Mouse (Mus musculus) heart, embryonic 16.5 days (tissue): ENCODE measurements around the gene Serpinb6b. TPM values are rescaled to one million over a fixed set of nuclear protein-coding genes. Genes with fewer than 3 reads are reported as not detected.

Source experiments
- ATAC-seq: fragments of 200-750 bp; cut with Nextera tagmentation; replicated peaks from 2 replicates; pipeline ENCODE4 v1.8.0; 2017; ENCODE audit warnings: moderate number of reproducible peaks; ENCODE audit not compliant: insufficient read depth, low FRiP score; ENCODE audit errors: extremely low read depth
- H3K27ac ChIP-seq: fragments of 300-500 bp; sonication (generic); 2 replicates; pipeline ENCODE4 v1.5.1; 2014; ENCODE audit warnings: mild to moderate bottlenecking, low read length, control low read depth, moderate library complexity
- H3K27me3 ChIP-seq: fragments of 300-500 bp; sonication (generic); 2 replicates; pipeline ENCODE4 v1.6.1; 2014; ENCODE audit warnings: low read length, mixed read lengths; ENCODE audit not compliant: control insufficient read depth, insufficient read depth
- H3K36me3 ChIP-seq: fragments of 300-500 bp; sonication (generic); 2 replicates; pipeline ENCODE4 v1.6.1; 2014; ENCODE audit not compliant: control insufficient read depth, insufficient read depth
- H3K4me1 ChIP-seq: fragments of 300-500 bp; sonication (generic); 2 replicates; pipeline ENCODE4 v1.6.1; 2014; ENCODE audit warnings: low read length, mixed read lengths; ENCODE audit not compliant: control insufficient read depth, insufficient read depth
- H3K4me2 ChIP-seq: fragments of 300-500 bp; sonication (generic); 2 replicates; pipeline ENCODE4 v1.6.1; 2014; ENCODE audit warnings: low read depth, mild to moderate bottlenecking, control low read depth, low read length
- H3K4me3 ChIP-seq: fragments of 300-500 bp; sonication (generic); 2 replicates; pipeline ENCODE4 v1.5.1; 2014; ENCODE audit warnings: mild to moderate bottlenecking, control low read depth, low read length
- H3K9ac ChIP-seq: fragments of 300-500 bp; sonication (generic); 2 replicates; pipeline ENCODE4 v1.6.1; 2014; ENCODE audit warnings: low read length, control low read depth
- H3K9me3 ChIP-seq: fragments of 300-500 bp; sonication (generic); replicated peaks from 2 replicates; pipeline ENCODE4 v1.6.1; 2016; ENCODE audit warnings: low read length; ENCODE audit not compliant: control insufficient read depth
- WGBS: fragments of 180-500 bp; shearing (Covaris S2); extraction: QIAGEN DNeasy Blood & Tissue Kit; methylation state at CpG from one replicate; pipeline ENCODE4 v1.1.7; 2014; 5-methylcytosine and 5-hydroxymethylcytosine counted together
- polyA plus RNA-seq: library from polyadenylated mRNA; unstranded; fragments of >200 nt; fragmentation: Nextera tagmentation; extraction: Ambion mirVana; gene quantifications from 2 replicates; pipeline ENCODE4 v1.2.1, GENCODE M21; 2015

Gene Serpinb6b
- polyA plus RNA-seq, 1 experiment from 2014 or later = 26.8 TPM

DNA sequence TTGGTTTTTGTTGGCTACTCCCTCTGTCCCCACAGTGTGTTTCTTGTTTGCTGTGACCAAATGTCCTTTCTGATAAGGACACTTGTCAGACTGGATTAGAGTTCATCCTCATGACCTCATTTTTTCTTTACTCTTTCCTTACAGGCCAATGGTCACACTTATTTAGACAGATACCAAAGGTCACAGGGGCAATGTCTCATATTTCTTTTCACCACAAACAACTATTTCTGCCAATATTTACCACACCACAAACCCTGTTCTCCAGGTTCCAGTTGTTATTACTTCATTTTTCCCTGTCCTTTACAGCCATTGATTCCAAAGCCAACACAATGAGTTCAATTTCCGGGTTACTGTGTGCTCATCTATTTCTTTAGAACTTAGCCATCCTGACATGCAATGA lies 4.6 kb downstream of the Serpinb6b start:
- H3K27me3 ChIP-seq = no peaks in the 10 kb centered on the region
- H3K4me1 ChIP-seq = peaks cover 12% of the 10 kb centered on the region
- H3K9me3 ChIP-seq = no peaks in the 10 kb centered on the region
- H3K9ac ChIP-seq = no peak overlapping the region
- H3K36me3 ChIP-seq = peaks cover 8% of the 10 kb centered on the region; the same call in 1 of the 2 replicates
- WGBS = 83% methylated on average over 1 of the region's 1 CpGs
- no peak overlapping the region for H3K4me3 ChIP-seq
- H3K27ac ChIP-seq = no peak overlapping the region
- no peak overlapping the region for H3K4me2 ChIP-seq
- ATAC-seq = no peak

DNA sequence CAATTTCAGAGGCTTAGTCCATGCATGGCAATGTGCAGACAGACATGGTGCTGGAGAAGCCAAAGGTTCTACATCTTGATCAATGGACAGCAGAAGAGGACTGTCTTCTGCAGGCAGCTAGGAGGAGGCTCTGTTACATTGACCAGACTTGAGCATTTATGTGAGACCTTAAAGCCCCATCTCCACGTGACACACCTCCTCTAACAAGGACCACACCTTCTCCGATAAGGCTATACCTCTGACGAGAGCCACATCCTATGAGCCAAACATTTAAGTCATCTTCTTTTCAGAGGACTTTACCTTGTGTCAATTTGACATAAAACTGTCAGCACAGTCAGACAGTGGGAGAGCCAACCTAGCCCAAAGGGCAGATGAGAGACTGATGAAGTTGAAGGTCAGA lies 5.8 kb downstream of the Serpinb6b start:
- no peak overlapping the region for H3K27ac ChIP-seq
- no peak for ATAC-seq
- no peaks in the 10 kb centered on the region for H3K27me3 ChIP-seq
- no peaks in the 10 kb centered on the region for H3K9me3 ChIP-seq
- H3K4me2 ChIP-seq = no peak overlapping the region
- H3K4me3 ChIP-seq = no peak overlapping the region
- 86% methylated on average over 3 of the region's 3 CpGs for WGBS
- H3K36me3 ChIP-seq = peaks cover 8% of the 10 kb centered on the region; the same call in 1 of the 2 replicates
- no peak overlapping the region for H3K9ac ChIP-seq
- H3K4me1 ChIP-seq = peaks cover 5% of the 10 kb centered on the region; the same call in 1 of the 2 replicates

DNA sequence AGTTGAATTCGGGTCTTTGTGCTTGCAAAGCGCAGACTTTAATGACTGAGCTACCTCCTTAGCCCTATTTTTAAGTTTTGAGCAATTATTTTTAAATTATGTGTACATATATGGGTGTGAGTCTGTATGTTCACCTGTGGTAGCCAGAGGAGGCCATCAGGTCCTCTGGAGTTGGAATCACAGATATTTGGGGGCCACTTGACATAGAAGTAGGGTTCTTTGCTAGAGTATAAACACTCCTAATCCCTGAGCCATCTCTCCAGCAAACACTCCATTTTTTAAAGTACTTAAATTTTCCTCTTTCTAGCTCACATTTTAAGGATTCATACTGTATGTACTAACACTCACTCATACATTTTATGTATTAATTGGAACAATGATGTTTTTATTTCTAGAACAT lies 9.3 kb downstream of the Serpinb6b start:
- Histone ChIP-seq H3K9ac (no peak overlapping the region), H3K27ac (no peak overlapping the region), H3K4me1 (no peaks in the 10 kb centered on the region), H3K9me3 (no peaks in the 10 kb centered on the region), H3K4me3 (no peak overlapping the region), H3K36me3 (peaks cover 13% of the 10 kb centered on the region; the same call in 1 of the 2 replicates), H3K4me2 (no peak overlapping the region), H3K27me3 (no peaks in the 10 kb centered on the region)
- 83% methylated on average over 2 of the region's 2 CpGs for WGBS
- ATAC-seq = no peak

DNA sequence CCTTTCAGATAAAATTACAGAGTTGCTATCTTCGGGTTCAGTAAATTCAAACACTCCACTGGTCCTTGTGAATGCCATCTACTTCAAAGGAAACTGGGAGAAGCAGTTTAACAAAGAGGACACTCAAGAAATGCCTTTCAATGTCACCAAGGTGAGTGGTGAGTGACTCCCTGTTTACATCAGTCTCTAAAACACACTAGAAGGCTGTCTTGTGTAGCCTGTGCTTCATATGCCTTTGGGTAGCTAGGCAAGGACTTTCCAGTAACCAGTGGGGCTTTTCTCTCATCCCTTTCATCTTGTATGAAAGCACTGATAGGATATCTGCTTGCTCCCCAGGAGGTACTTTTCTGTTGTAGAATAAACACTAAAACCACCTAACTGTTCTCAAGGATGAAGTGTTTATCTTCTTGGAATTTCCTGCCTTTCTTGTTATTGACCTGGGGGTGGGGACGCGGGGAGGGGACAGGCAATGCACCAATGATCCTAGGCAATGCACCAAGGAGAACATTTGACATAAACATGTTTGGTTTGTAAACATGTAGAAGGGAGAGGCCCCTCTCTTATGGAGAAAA lies 10.0 kb downstream of the Serpinb6b start:
- H3K36me3 ChIP-seq = peaks cover 13% of the 10 kb centered on the region; the same call in 1 of the 2 replicates
- H3K27me3 ChIP-seq = no peaks in the 10 kb centered on the region
- no peak for ATAC-seq
- H3K9me3 ChIP-seq = no peaks in the 10 kb centered on the region
- no peak overlapping the region for H3K4me2 ChIP-seq
- H3K4me3 ChIP-seq = no peak overlapping the region
- H3K9ac ChIP-seq = no peak overlapping the region
- no peaks in the 10 kb centered on the region for H3K4me1 ChIP-seq
- no peak overlapping the region for H3K27ac ChIP-seq
- 40% methylated on average over 3 of the region's 3 CpGs for WGBS

DNA sequence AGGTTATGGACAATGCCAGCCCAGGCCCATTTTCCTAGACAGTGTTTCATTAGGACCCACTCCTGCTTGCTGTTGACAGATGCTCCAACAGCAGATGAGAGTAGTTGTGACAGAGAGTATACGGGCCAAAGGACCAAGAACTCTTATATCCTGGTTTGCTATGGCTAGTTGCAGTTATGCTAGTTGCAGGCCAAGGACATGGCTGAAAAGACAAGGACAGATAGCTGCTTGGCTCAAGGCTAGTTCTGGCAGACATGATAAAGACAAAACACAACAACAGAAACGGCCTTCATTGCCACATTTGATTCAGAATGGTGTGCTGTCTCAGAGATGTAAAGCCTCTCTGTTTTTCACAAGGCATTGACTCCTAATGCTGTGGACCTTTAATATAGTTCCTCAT lies 10.7 kb downstream of the Serpinb6b start:
- peaks cover 9% of the 10 kb centered on the region; the same call in 1 of the 2 replicates for H3K36me3 ChIP-seq
- WGBS = 34% methylated on average over 2 of the region's 2 CpGs
- no peak overlapping the region for H3K27ac ChIP-seq
- H3K4me3 ChIP-seq = no peak overlapping the region
- H3K9ac ChIP-seq = no peak overlapping the region
- no peak overlapping the region for H3K4me2 ChIP-seq
- no peak for ATAC-seq
- H3K27me3 ChIP-seq = no peaks in the 10 kb centered on the region
- no peaks in the 10 kb centered on the region for H3K9me3 ChIP-seq
- no peaks in the 10 kb centered on the region for H3K4me1 ChIP-seq

DNA sequence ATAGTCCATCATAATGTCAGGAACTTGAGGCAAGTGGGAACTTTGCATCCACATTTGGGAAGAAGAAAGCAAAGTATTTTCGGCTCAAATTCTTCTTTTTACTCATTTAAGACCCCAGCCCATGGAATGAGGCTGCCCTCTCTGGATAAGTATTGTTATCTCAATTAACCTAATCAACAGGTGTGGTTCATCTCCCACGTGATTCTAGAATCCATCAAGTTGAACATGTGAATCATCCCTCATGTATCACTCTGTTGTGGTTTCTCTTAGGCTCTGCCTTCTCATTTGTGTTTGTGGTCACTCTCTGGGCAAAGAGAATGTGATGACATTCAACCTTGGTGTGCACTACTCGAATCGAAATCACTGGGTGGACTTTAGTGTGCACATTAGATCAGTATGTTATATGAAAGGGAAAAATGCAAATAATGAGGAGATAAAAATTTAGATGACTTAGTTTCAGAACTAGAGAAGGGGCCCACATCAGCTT lies 17.6 kb downstream of the Serpinb6b start:
- H3K4me1 ChIP-seq = no peaks in the 10 kb centered on the region
- ATAC-seq = no peak
- peaks cover 5% of the 10 kb centered on the region; the same call in 1 of the 2 replicates for H3K36me3 ChIP-seq
- no peaks in the 10 kb centered on the region for H3K27me3 ChIP-seq
- no peak overlapping the region for H3K4me3 ChIP-seq
- H3K27ac ChIP-seq = no peak overlapping the region
- 76% methylated on average over 4 of the region's 4 CpGs for WGBS
- H3K9ac ChIP-seq = no peak overlapping the region
- H3K4me2 ChIP-seq = no peak overlapping the region
- no peaks in the 10 kb centered on the region for H3K9me3 ChIP-seq

DNA sequence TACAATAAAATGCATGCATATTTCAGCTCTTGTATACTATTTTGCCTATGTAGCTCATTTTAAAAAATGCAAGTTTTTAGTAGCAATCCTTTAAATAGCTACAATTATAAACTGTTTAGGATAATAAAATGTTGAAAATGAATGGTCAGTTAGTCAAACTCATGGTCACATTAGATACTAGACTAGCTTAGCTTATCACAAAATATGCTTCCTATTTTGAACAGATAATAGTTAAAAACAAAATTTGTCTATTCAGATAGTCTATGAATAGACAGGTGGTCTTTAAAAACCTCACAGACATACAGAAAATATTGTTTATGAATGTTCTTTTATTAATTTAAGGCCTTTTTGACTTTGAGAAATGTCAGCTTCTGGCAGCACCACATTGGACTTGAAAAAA lies 21.2 kb downstream of the Serpinb6b start:
- Histone ChIP-seq H3K27ac (no peak overlapping the region), H3K9me3 (no peaks in the 10 kb centered on the region), H3K27me3 (no peaks in the 10 kb centered on the region), H3K9ac (no peak overlapping the region), H3K4me3 (no peak overlapping the region), H3K36me3 (no peaks in the 10 kb centered on the region), H3K4me2 (no peak overlapping the region), H3K4me1 (no peaks in the 10 kb centered on the region)
- ATAC-seq = no peak

DNA sequence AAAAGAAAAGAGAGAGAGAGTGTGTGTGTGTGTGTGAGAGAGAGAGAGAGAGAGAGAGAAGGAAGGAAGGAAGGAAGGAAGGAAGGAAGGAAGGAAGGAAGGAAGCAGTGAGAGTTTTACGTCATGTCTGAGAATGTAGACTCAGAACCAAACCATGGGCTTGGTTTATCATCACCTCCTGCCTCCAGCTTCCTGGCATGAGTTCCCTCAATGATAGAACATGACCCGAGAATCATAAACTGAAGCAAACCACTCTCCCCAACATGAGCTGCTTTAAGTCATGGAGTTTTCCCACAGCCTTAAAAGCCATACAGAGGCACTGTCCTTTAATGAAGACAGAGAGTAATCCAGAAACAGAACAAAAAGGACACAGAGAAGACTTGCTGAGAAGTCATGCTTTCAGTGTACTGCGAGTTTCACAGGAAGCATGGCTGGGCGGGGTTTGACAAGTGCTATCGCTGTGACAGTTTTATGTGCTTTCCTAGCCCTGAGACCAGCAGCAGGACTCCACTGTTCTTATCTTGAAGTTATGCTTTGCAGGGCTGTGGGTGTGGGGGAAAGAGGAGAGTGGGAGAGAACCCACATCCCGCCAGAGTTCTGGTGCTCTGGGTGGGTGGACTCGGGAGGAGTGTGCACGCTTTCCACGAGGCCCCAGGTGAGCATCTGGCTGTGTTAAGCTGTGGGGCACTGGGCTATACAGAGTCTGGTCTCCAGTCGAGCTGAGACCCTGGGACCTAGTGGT lies 28.3 kb downstream of the Serpinb6b start:
- H3K4me1 ChIP-seq = no peaks in the 10 kb centered on the region
- H3K9me3 ChIP-seq = no peaks in the 10 kb centered on the region
- no peak overlapping the region for H3K9ac ChIP-seq
- no peak overlapping the region for H3K27ac ChIP-seq
- WGBS = 42% methylated on average over 10 of the region's 10 CpGs
- no peak overlapping the region for H3K4me2 ChIP-seq
- ATAC-seq = peak; percentile 52; the same call in 1 of the 2 replicates
- no peaks in the 10 kb centered on the region for H3K27me3 ChIP-seq
- no peak overlapping the region for H3K4me3 ChIP-seq
- H3K36me3 ChIP-seq = no peaks in the 10 kb centered on the region

DNA sequence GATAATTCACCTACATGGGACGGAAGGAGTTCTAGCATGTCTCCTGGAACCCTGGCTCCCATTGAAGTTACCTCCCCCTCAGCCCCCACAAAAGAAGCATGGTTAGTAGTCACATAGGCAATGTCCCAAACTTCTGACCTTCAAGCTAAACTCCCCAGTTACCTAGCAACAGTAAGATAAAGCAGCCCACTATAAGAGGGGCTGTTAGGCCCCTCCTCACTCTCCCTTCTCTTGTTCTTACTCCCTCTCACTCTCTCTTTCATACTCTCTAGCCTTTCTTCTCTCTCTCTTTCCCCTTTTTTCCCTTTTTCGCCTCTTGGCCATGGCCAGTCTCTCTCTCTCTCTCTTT lies 28.9 kb downstream of the Serpinb6b start:
- Histone ChIP-seq H3K36me3 (no peaks in the 10 kb centered on the region), H3K9me3 (no peaks in the 10 kb centered on the region), H3K27me3 (no peaks in the 10 kb centered on the region), H3K4me1 (no peaks in the 10 kb centered on the region), H3K9ac (no peak overlapping the region), H3K27ac (no peak overlapping the region), H3K4me3 (no peak overlapping the region), H3K4me2 (no peak overlapping the region)
- no peak for ATAC-seq
- WGBS = 84% methylated on average over 2 of the region's 2 CpGs
